Mouse (Mus musculus) C2C12 (cell line): ENCODE measurements around the gene Anxa4.

Experiments
- CTCF ChIP-seq: IDR thresholded peaks from one replicate; pipeline ENCODE4 v1.5.1; 2011; ENCODE audit not compliant: control insufficient read depth, insufficient read depth, insufficient read length
- MAX ChIP-seq: IDR thresholded peaks from one replicate; pipeline ENCODE4 v1.6.1; 2011; ENCODE audit warnings: mild to moderate bottlenecking, control low read depth
- MYOD1 ChIP-seq: IDR thresholded peaks from one replicate; pipeline ENCODE4 v1.6.1; 2011; ENCODE audit warnings: low read depth; ENCODE audit not compliant: control insufficient read depth, insufficient read length
- USF1 ChIP-seq: IDR thresholded peaks from one replicate; pipeline ENCODE4 v1.6.1; 2011; ENCODE audit warnings: low read depth, mild to moderate bottlenecking, control low read depth, moderate library complexity

GRCm38 (mm10) chr6:86697903-86698302 is 95.5 kb downstream of the Anxa4 start:
- TF ChIP-seq CTCF (no peak), MYOD1 (no peak), USF1 (no peak), MAX (no peak)
